Mouse (Mus musculus): ENCODE data around the gene Olfr1320.
"Not testable (repeated sequence)": the region's sequence is repeated elsewhere in the genome, so short reads cannot be mapped to it uniquely, and the experiment has no call there.

Gene Olfr1320

GRCm38 (mm10) chrX:49672033-49672432 is at the start of gene Olfr1320:
Gene Olfr1320 (plus strand): TSS chrX:49672333.
- DNase-seq (ENCODE audit: low read depth): no peak

DNA sequence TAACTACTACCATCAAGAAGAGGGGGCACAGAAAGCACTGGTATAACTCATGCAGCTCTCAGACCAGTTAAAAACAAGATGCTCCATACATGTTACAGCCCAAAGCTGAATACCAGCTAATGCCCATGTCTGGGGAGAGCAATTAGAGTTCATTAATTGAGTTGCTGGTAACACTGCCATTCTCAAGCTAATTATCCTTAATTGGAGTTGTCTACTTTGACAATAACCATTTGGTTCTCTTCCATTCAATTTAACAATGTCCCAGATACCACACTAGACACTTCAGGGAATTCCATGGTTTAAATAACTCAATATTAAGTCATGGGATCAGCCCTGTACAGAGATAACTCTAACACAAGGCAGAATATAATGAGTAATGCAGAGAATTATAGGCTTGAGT is 44.6 kb upstream of the Olfr1320 start:
- no peak for DNase-seq (ENCODE audit: low read depth)

DNA sequence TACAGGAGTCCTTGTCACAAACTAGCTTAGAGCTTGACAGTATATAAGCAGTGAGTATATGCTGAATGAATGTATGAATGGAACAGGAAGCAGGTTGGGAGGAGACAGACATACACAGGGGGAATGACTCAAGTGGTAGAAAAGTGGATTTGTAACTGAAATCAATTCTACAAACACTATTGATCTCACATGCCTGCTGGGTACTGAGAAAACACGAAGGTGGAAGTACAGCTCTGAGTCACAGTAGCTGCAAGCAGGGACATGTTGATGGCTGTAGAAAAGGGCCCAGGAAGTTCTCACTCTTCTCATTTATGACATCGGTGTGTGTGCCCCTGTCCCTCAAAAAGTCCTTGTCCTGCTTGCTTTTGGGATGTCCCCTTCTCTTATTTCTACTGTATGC is 40.9 kb upstream of the Olfr1320 start:
- no peak for DNase-seq (ENCODE audit: low read depth)

- not testable (repeated sequence) for DNase-seq (ENCODE audit: low read depth)
These were observed 11.4 kb upstream of the Olfr1320 start for GRCm38 (mm10) chrX:49660781-49661180.
